Mouse (Mus musculus): Measurements from ENCODE around the gene Umad1. TPM values are rescaled to one million over a fixed set of nuclear protein-coding genes. Genes with fewer than 3 reads are reported as not detected.

Umad1 gene
- total and polyA plus RNA-seq, 3 experiments, result 7.6 to 17.5 (median 10.0) TPM

DNA sequence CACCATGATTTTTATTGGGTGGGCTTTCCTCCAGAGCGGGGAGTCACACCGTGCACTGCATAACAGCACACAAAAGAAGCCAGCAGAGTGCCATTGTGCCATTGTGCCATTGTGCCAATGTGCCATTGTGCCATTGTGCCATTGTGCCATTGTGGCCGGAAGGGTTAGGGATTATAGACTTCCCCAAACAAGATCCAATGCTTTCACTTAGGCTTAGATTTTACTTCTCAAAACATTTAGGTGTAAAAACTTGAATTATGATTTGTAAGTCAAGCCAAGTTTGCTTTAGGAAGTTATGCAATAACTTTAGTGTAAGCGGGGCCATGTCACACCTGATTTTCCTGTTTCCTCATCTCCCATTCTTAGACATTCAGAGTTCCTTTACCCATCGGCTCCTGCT lies 156.7 kb downstream of the Umad1 start:
- Histone ChIP-seq H3K27ac (ENCODE audit: insufficient read depth, low read depth) (no peak overlapping the region), H3K4me1 (ENCODE audit: control insufficient read depth in 1 of 2, insufficient read depth in 2 of 2) (peaks cover 7 to 33% of the 10 kb centered on the region in 2 experiments; a peak in 2 of 4 replicates), H3K4me3 (replicated peaks in 1 of 3; ENCODE audit: low read depth in 2 of 3, low read length in 2 of 3, poor library complexity in 1 of 3) (no peak overlapping the region), H3K9ac (ENCODE audit: insufficient read depth, low read depth) (no peak overlapping the region), H3K4me2 (ENCODE audit: insufficient read depth, low read depth, poor library complexity, severe bottlenecking) (no peak overlapping the region), H3K27me3 (replicated peaks) (no peaks in the 10 kb centered on the region), H3K79me2 (replicated peaks; ENCODE audit: control insufficient read depth, extremely low read depth, insufficient read depth, poor library complexity, severe bottlenecking) (0 out of 2 replicates have a peak, but pooled peaks cover 2% of the 10 kb centered on the region), H3K9me3 (replicated peaks; ENCODE audit: low read length) (no peaks in the 10 kb centered on the region), H3K36me3 (replicated peaks in 1 of 2; ENCODE audit: control insufficient read depth in 1 of 2, insufficient read depth in 1 of 2, low read length in 1 of 2) (no peaks in the 10 kb centered on the region)
- TF ChIP-seq POLR2A (IDR thresholded peaks at IDR 0.05; ENCODE audit: low read depth, low read length) (no peak), HCFC1 (IDR thresholded peaks at IDR 0.05; ENCODE audit: low read depth, low read length) (no peak), MAFK (IDR thresholded peaks at IDR 0.05; ENCODE audit: insufficient replicate concordance, low read length) (no peak), MEF2A (IDR thresholded peaks at IDR 0.05; ENCODE audit: borderline replicate concordance, low read depth, low read length) (no peak), BHLHE40 (IDR thresholded peaks at IDR 0.05; ENCODE audit: low read depth, low read length) (no peak), POLR2AphosphoS2 (IDR thresholded peaks at IDR 0.05; ENCODE audit: low read depth, low read length) (no peak), USF2 (conservative IDR thresholded peaks at IDR 0.05; ENCODE audit: low read depth, low read length) (no peak), MYC (IDR thresholded peaks at IDR 0.05; ENCODE audit: low read depth, low read length) (no peak), TBP (conservative IDR thresholded peaks at IDR 0.05; ENCODE audit: low read depth, low read length) (no peak), E2F4 (IDR thresholded peaks at IDR 0.05; ENCODE audit: insufficient replicate concordance, low read depth, low read length) (no peak), SMC3 (IDR thresholded peaks at IDR 0.05; ENCODE audit: low read depth, low read length) (no peak)
- in situ Hi-C loops (cut with MboI; ENCODE audit: low pct_ligation_motif_present, low pct_unique_long_range_greater_than_20kb, low sequenced_read_pairs), result no loop called here
- dilution Hi-C loops (cut with MboI; ENCODE audit: extremely low pct_ligation_motif_present, extremely low pct_unique_long_range_greater_than_20kb, low sequenced_read_pairs), result no loop called here
- DNase-seq (ENCODE audit: extremely low read depth), result no peak

DNA sequence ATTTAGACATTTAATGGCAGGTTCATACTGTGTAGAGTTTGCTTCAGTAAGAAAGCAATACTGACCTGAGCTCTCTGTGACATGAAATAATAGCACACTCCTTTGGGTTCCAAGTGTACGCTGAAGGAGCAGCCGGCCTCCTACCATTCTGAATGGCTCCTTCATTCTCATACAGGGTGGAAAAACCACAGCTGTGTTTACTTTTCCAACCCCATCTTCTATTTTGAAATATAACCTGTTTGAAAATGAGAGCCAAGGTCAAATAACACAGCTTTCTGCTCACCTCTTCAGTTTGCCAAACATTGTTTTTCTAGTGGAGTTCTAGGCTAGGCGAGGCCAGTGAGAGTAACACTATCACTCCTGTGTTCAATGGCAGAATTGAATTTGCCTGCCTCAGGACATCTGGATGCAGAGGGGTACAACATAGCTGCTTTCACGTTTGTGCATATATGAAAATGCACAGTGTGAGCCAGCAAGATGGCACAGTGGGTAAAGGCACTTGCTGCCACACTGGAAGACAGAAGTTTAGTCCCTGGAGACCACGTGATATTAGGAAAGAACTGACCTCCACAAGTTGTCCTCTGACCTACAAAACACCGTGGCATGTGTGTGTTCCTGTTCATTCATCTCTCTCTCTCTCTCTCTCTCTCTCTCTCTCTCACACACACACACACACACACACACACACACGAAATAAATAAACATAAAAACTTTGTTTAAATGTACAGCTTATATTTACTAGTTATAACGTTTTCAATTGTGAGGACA lies 157.9 kb downstream of the Umad1 start:
- Histone ChIP-seq H3K36me3 (replicated peaks in 1 of 2; ENCODE audit: control insufficient read depth in 1 of 2, insufficient read depth in 1 of 2, low read length in 1 of 2) (no peaks in the 10 kb centered on the region), H3K79me2 (replicated peaks; ENCODE audit: control insufficient read depth, extremely low read depth, insufficient read depth, poor library complexity, severe bottlenecking) (0 out of 2 replicates have a peak, but pooled peaks cover under 1% of the 10 kb centered on the region), H3K9me3 (replicated peaks; ENCODE audit: low read length) (no peaks in the 10 kb centered on the region), H3K4me3 (replicated peaks in 1 of 3; ENCODE audit: low read depth in 2 of 3, low read length in 2 of 3, poor library complexity in 1 of 3) (no peak overlapping the region), H3K9ac (ENCODE audit: insufficient read depth, low read depth) (no peak overlapping the region), H3K27me3 (replicated peaks) (no peaks in the 10 kb centered on the region), H3K4me1 (ENCODE audit: control insufficient read depth in 1 of 2, insufficient read depth in 2 of 2) (peaks cover 9 to 45% of the 10 kb centered on the region in 2 experiments; a peak in 2 of 4 replicates), H3K27ac (ENCODE audit: insufficient read depth, low read depth) (no peak overlapping the region), H3K4me2 (ENCODE audit: insufficient read depth, low read depth, poor library complexity, severe bottlenecking) (no peak overlapping the region)
- in situ Hi-C loops (cut with MboI; ENCODE audit: low pct_ligation_motif_present, low pct_unique_long_range_greater_than_20kb, low sequenced_read_pairs) (no loop called here), dilution Hi-C loops (cut with MboI; ENCODE audit: extremely low pct_ligation_motif_present, extremely low pct_unique_long_range_greater_than_20kb, low sequenced_read_pairs) (no loop called here)
- TF ChIP-seq ZMIZ1 (IDR thresholded peaks at IDR 0.05; ENCODE audit: low read depth, low read length) (no peak), RAD21 (IDR thresholded peaks at IDR 0.05; ENCODE audit: low read depth, low read length) (no peak), ETS1 (conservative IDR thresholded peaks at IDR 0.05; ENCODE audit: low read depth, low read length) (no peak), GABPA (IDR thresholded peaks at IDR 0.05; ENCODE audit: insufficient replicate concordance, low read depth, low read length) (no peak), MXI1 (IDR thresholded peaks at IDR 0.05; ENCODE audit: low read depth, low read length) (no peak), ELF1 (IDR thresholded peaks at IDR 0.05; ENCODE audit: low read depth, low read length) (no peak)
- no peak for DNase-seq (ENCODE audit: extremely low read depth)

Measured in CH12.LX (cell line).